Mouse (Mus musculus): ENCODE data around the gene Nodal. TPM values are rescaled to one million over a fixed set of nuclear protein-coding genes. Genes with fewer than 3 reads are reported as not detected.

Nodal gene
- total RNA-seq (2021) (not detected), polyA plus RNA-seq (2012; rRNA removed) (0.04 TPM in 1 of 2 replicates, not detected in the other)
- long read RNA-seq: 0 reads

- DNase-seq: no peak
Measured at GRCm38 (mm10) chr10:61417672-61418071, at the start of gene Nodal. Nodal (plus strand) TSS chr10:61417972.

GRCm38 (mm10) chr10:61369755-61370154 is 48.0 kb upstream of the Nodal start:
- no peak for DNase-seq

GRCm38 (mm10) chr10:61370273-61370979 is 47.3 kb upstream of the Nodal start:
- peak; percentile 77 for DNase-seq

GRCm38 (mm10) chr10:61371884-61372584 is 45.7 kb upstream of the Nodal start:
- no peak for DNase-seq

- DNase-seq: no peak
Measured at GRCm38 (mm10) chr10:61372585-61372923, 45.2 kb upstream of the Nodal start.

GRCm38 (mm10) chr10:61374076-61374475 is 43.7 kb upstream of the Nodal start:
- peak; percentile 48 for DNase-seq

- DNase-seq: no peak
Measured at GRCm38 (mm10) chr10:61374771-61375481, 42.8 kb upstream of the Nodal start.

GRCm38 (mm10) chr10:61378050-61378449 is 39.7 kb upstream of the Nodal start:
- no peak for DNase-seq

GRCm38 (mm10) chr10:61378698-61379097 is 39.1 kb upstream of the Nodal start:
- DNase-seq: no peak

GRCm38 (mm10) chr10:61379340-61380040 is 38.3 kb upstream of the Nodal start:
- no peak for DNase-seq

- peak; percentile 41 for DNase-seq
Measured at GRCm38 (mm10) chr10:61380186-61380585, 37.6 kb upstream of the Nodal start.

- no peak for DNase-seq
Measured at GRCm38 (mm10) chr10:61381823-61382222, 35.9 kb upstream of the Nodal start.

- DNase-seq: peak; percentile 33
Measured at GRCm38 (mm10) chr10:61382281-61382731, 35.5 kb upstream of the Nodal start.

- DNase-seq: peak; percentile 90
Measured at GRCm38 (mm10) chr10:61383021-61383714, 34.6 kb upstream of the Nodal start, which contains the start of gene Pald1. Pald1 (minus strand) TSS chr10:61383530.

- DNase-seq: no peak
Measured at GRCm38 (mm10) chr10:61383715-61384047, 34.1 kb upstream of the Nodal start.

GRCm38 (mm10) chr10:61385174-61385573 is 32.6 kb upstream of the Nodal start:
- DNase-seq: no peak

GRCm38 (mm10) chr10:61386284-61386683 is 31.5 kb upstream of the Nodal start:
- no peak for DNase-seq

GRCm38 (mm10) chr10:61389020-61389419 is 28.8 kb upstream of the Nodal start:
- no peak for DNase-seq

- no peak for DNase-seq
Measured at GRCm38 (mm10) chr10:61390148-61390547, 27.6 kb upstream of the Nodal start.

GRCm38 (mm10) chr10:61392584-61392983 is 25.2 kb upstream of the Nodal start:
- DNase-seq: no peak

- peak; percentile 37 for DNase-seq
Measured at GRCm38 (mm10) chr10:61394476-61395136, 23.2 kb upstream of the Nodal start.

Measured in adrenal gland, adult 2 months (tissue).